Mouse (Mus musculus): ENCODE data around the gene Iqsec1.

The Iqsec1 gene

DNA sequence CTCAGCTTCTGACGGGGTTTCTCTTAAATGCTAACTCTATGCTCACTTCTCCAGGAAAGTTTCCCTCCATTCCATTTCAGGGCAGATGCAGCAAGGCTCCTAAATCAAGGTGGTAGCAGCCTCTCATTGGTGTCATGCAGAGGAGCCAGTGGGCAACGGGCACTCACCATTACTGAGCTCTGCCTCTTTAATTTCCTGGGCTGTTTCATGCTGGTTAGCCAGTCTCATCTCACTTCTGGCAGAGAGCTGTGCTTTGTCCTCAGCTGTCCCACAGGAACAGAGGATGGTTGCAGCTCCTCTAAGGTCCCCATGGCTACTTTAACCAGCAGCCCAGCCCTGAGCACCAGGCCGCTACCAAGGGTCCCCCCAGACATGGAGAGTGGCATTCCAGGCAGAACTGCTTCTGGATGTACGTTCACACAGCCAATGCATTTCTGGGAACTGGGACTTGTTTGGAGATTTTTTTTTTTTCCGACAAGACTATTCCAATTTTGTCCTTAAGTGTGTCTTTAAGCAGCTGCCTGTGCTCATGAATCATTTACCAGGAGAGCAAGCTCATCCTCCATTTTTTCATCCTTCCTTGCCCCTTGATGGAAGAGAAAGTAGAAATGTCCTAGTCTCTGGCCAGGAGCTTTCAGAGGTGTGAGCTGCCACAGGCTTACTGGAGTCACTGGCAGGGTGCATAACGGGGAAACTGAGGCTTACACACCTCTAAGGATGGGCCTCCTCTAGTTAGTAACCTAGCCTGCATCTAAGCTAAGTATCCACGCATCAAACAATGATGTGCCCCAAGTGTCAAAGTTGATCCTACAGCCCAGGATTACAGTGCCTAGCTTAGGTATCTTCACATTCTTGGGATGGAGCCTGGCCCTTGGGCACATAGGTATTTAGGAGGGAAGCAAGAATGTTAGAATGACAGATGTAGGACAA lies 98.9 kb downstream of the Iqsec1 start:
- DNase-seq (ENCODE audit: low spot score), result no peak

- no peak for DNase-seq (ENCODE audit: low spot score)
These were observed 101.3 kb downstream of the Iqsec1 start for GRCm38 (mm10) chr6:90887024-90887775.

GRCm38 (mm10) chr6:90885626-90886025 lies 102.9 kb downstream of the Iqsec1 start:
- DNase-seq (ENCODE audit: low spot score), result no peak

DNA sequence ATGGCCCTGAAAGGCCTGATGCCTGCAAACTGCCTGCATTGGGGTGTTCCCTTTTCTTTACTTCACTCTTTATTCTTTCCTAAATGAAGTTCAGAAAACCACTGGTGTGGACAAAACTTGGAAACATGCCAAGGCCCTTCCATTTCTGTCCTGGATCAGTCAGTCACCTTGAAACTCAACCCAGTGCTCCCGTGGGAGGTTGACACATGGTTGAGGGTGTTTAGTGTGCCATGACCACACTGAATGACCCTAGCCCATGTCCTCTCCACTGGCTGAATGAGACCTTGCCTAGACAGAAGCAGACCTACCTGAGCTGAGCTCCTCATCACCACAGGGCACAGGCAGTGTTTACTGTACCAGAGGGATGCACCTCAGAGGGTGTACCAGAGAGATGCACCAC lies 103.9 kb downstream of the Iqsec1 start:
- DNase-seq (ENCODE audit: low spot score), result no peak

DNA sequence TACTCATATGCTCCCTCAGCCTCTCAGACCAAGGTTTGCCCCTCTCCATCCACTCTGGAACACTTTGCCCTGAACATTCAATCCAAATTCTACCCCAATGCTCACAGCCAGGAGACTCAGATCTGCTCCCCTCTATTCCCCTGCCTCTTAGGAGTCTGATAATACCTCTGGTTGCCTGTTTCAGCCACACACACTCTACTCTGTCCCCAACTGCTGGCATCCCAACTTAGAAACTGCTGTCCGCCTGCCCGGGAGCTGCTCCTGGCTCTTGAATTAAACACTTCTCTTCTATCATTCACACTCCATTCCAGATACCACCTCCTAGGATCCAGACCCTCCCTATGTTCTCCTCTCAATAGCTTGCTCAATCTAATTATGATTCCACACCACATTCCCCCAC lies 107.5 kb downstream of the Iqsec1 start:
- DNase-seq (ENCODE audit: low spot score), result no peak

DNA sequence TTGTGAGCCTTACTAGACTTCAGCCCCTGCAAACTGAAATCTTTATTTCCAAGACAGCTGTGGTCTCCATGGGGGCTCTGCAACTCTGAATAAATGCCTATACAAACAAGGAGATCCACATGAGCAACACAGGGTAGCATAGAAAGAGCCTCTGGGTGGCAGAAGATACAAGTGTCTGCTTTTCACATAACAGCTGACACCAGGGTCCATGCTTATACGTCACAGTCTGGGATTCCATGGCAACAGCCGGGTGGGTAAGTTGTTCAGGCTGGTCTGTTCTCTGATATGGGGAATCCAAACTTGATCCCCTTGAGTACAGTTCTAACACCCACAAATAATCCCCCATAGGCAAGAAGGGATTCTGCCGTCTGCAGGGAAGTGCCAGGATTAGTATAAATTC lies 108.1 kb downstream of the Iqsec1 start:
- no peak for DNase-seq (ENCODE audit: low spot score)

DNA sequence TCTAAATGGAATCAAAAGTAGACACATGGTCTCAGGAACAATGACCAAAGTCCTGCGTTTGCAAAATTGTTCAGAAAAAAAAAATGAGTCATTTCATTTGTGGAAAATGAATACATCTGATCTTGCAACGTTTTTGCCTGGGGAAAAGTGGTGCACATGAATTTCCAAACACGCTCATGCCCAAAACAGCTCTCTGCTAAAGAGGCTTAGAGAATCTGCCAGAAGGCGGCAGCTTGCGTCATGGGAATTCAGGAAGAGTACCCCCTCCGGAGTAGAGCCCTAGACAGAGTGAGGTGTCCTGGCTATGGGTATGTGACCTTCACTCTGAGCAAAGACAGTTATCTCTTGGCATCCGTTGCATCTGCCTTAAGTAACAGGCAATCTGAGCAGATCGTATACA lies 116.9 kb downstream of the Iqsec1 start:
- no peak for DNase-seq (ENCODE audit: low spot score)

- DNase-seq (ENCODE audit: low spot score), result no peak
These were observed 120.5 kb downstream of the Iqsec1 start for GRCm38 (mm10) chr6:90868033-90868432.

DNA sequence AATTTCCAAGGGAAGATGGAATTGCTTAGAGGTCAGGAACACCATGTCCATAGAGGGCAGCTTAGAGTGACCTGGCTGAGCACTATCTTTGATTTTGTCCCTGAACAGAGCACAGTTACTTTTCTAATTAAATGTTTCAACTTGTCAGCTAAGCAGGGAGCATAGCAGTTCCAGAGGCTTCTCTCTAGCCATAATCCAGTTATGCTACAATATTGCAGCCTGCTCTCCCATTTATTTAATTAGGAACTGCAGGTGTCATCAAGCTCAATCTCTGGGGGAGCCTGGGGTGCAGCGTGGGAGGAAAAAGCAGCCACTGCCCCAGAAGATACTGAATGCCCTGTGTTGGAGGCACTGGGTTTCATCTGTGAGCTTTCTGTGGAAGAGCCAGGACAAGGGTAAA lies 127.1 kb downstream of the Iqsec1 start:
- DNase-seq (ENCODE audit: low spot score), result no peak

GRCm38 (mm10) chr6:90857844-90858243 lies 130.6 kb downstream of the Iqsec1 start:
- no peak for DNase-seq (ENCODE audit: low spot score)

DNA sequence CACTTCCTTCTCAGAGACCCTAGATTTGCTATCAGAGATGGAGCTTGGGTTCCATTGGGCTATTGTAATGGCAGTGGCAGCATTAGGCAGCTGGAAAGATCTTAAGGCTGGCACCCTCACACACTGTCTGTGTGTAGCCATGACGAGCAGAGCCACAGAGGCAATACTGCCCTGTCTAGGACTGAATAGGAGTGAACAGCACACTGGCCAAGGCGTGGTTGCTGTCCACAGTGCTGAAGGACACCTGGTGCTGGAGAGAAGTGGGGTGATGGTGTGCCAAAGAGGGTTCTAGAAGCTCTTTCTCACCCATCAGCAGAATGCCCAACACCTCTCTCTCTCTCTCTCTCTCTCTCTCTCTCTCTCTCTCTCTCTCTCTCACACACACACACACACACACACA lies 136.1 kb downstream of the Iqsec1 start:
- peak; percentile 31 for DNase-seq (ENCODE audit: low spot score)

GRCm38 (mm10) chr6:90848068-90848467 lies 140.4 kb downstream of the Iqsec1 start:
- no peak for DNase-seq (ENCODE audit: low spot score)

DNA sequence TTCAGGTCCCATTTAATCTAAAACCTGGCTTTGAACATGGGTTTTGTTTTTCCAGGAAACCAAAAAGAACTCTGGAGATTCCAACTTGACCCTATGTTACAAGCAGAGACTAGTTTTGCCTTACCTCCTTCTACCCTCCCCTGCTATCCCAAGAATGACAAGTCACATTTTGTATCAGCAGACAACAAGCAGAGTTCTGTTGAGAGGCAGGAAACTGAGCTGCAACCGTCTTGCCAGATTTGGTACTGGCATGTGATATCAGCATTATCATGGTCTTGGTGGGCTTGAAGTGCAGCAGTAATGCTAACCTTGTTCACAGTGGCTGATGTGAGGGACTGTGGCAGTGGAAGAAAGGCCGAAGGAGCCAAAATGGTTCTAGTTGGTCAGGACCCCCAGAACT lies 141.0 kb downstream of the Iqsec1 start:
- no peak for DNase-seq (ENCODE audit: low spot score)

DNA sequence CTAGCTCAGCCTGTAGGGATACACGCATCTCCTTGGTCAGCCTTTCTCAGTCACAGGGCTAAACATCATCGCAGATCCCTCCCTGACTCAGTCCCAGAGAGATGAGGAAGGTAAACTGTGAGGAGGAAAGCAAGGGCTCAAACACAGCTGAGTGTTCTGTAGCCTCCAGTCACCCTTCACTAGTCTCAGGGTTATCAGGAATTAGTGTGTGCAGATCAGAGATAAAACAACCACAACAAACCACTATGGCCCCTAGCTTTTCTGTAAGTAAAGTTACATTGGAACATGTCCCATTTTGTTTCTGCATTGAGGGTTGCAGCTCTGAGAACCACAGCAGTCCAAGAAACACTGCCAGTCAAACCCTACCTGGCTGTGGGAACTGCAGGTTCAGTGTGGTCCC lies 148.5 kb downstream of the Iqsec1 start:
- DNase-seq (ENCODE audit: low spot score), result no peak

- DNase-seq (ENCODE audit: low spot score), result no peak
These were observed 151.7 kb downstream of the Iqsec1 start for GRCm38 (mm10) chr6:90836749-90837148.

GRCm38 (mm10) chr6:90829536-90829935 lies 158.9 kb downstream of the Iqsec1 start:
- no peak for DNase-seq (ENCODE audit: low spot score)

DNA sequence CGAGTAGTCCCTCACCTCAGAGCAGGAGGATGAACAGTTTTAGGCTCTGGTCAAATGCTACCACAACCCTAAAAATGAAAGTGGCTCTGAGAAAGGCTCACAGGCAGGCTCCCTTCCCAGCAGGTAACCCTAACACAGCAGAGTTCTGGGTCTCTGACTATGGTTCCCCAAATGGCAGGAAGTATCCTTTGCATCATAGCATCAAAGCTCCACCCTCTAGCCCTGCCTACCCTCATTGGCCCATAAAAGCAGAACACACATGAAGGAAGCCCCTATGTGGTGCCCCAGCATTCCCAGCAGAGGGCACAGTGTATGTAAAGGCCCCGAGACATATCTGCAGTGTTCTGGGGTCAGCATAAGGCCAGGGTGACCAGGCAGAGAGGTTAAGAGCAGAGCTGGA lies 163.4 kb downstream of the Iqsec1 start:
- DNase-seq (ENCODE audit: low spot score), result no peak

- no peak for DNase-seq (ENCODE audit: low spot score)
These were observed 165.2 kb downstream of the Iqsec1 start for GRCm38 (mm10) chr6:90823322-90823721.

DNA sequence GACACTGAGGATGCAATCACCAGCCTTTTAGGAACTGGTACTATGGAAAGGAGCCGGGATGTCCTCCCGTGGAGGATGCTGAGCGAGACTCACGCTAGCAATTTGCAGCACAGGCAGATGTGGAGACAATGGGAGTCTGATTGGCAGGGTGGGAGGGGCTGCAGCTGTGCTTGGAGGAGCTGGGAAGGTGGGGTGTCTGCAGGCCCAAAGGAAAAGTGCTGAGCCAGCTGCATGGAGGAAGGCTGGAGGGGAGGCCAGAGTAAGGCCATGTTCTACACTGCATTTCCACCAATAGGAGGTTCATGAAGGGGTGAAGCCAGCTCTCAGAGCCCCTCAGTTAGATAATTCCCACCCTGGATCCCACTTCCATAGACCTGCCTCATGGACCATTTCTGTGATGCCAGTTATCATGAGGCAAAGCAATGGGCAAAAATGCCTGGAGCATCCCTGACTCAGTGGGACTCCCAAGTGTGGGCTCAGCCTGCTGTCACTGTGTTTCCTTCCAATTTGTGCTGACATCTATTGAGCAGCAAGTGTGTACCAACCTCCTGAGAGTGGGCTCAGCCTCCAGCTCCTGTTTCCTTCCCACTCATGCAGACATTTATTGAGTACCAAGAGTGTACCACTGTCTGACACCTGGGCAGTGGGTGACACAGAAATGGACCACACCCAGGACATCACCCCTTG lies 166.4 kb downstream of the Iqsec1 start:
- no peak for DNase-seq (ENCODE audit: low spot score)

DNA sequence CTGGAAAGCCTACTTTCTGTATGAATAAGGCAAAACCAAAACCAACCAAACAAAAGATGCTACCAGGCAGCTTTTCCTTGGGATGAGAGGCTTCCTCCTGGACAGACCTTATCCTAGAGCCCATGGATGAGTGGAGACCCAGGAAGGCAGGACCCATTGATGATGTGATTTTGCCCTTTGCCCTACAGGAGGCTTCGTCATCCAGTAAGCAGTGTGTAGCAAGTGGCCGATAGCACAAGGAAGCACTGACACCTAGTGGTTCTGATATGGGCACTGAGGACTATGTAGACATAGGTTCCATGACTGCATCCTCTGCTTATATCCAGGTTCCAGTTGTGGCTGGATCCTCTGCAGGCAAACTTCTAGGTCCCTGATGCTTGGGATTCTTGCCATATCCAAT lies 168.6 kb downstream of the Iqsec1 start:
- DNase-seq (ENCODE audit: low spot score), result peak; percentile 50

- peak; percentile 87 for DNase-seq (ENCODE audit: low spot score)
These were observed 169.5 kb downstream of the Iqsec1 start for GRCm38 (mm10) chr6:90818956-90819355.

GRCm38 (mm10) chr6:90816551-90816950 lies 171.9 kb downstream of the Iqsec1 start:
- no peak for DNase-seq (ENCODE audit: low spot score)

DNA sequence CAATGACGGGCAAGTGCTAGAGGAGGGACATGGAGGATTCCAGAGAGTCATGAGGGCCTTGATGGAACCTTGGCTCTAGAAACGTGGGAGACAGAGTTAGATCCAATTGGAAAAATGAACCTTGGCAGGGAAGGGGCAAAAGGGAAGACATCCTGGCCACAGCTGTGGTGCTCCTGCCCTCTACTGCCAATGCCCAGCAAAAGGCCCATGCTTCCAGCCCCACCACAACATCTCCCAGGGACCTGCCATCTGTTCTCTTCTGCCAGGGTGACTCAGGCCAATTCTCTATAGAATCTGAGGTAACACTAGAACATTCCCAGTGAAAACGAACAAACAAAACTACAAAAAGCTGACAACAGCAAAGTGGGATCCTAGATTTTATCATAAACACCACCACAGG lies 173.1 kb downstream of the Iqsec1 start:
- DNase-seq (ENCODE audit: low spot score), result peak; percentile 65
